Mouse (Mus musculus) activated CD4-positive, CD25-positive, alpha-beta regulatory T cell, adult 4 months (primary cell): ENCODE results near the gene Dst. TPM values are rescaled to one million over a fixed set of nuclear protein-coding genes. Genes with fewer than 3 reads are reported as not detected.

Experiments
- ATAC-seq: one replicate; pipeline ENCODE4 v1.8.0; 2017
- polyA plus RNA-seq, 2 experiments: library from polyadenylated mRNA; unstranded; fragments of 100-300 nt; shearing (Covaris generic); gene quantifications; one replicate each; pipeline ENCODE4 v1.2.1; 2017

Dst gene
- polyA plus RNA-seq, 2 experiments from 2014 or later, result 20.3 to 21.7 TPM

DNA sequence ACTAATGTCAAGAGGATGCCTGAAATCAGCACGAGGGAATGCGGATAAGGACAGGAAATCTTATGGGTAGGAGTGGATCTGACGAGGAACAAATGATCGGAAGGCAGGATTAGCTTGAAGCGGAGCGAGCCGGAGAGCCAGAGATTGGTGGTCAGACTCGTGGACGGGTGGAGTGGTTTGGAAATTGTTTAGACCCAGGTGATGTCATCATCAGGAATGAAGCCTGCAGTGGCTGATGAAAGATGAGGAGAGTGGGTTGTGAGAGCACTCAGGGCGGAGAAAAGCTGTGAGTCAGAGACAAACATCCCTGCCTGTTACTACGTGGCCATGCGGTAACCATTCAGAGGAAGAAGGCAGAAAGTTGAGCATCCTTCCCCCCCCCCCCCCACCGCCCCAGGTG lies 81.6 kb downstream of the Dst start:
- ATAC-seq, result no peak

DNA sequence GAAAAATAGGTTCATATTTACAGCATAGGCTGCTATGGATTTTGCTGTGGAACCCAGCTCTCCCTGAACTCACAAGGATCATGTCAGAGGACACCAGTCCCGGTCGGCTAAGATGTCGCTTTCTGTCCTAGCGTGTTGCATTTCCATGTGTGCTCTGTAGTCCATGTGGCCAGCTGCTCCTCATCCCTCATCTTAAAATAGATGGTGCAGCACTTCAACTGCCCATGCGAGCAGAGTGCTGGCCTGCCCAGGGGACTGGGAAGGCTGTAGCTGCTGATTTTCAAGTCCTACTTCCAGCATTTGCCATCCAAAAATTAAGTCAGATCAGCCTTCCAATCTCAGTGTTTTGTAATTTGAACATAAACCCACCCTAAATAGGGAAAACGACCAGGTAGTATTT lies 83.0 kb downstream of the Dst start:
- no peak for ATAC-seq

DNA sequence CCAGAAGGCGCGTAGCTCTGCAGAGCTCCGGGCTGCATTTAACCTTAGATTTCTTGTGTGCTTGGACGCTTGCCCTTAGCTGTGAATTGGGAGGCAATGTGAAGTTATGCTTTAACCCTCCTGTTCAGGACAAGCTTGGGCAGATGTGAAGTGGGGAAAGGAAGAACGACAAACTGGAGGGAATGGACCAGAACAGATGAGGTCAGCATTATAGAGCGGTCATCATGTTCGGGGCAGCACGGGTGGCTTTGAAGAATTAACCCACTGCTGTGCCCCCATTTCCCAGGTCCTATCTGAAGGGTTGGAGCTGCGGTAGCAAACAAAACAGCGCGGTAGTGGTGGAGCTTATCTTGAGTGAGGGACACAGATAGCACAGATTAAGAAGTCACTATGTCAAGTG lies 84.8 kb downstream of the Dst start:
- no peak for ATAC-seq

DNA sequence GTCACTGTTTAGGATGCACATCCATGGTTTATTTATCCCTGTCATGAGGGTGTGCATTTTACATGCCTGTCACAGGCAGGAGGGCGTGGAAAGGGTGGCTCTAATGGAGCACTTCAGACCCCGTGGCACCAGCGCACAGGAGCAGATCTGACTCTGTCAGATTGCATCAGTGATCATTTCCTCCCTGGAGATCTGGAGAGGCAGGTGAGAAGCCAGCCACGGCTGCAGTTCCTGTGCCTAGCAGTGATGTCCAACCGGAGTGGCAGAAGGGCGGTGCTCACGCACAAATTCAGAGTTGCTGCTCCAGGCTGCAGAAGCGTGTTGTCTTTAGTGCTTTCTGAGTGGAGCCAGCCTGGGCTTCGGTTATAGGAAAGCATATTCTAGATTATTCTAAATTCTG lies 86.2 kb downstream of the Dst start:
- ATAC-seq, result no peak

DNA sequence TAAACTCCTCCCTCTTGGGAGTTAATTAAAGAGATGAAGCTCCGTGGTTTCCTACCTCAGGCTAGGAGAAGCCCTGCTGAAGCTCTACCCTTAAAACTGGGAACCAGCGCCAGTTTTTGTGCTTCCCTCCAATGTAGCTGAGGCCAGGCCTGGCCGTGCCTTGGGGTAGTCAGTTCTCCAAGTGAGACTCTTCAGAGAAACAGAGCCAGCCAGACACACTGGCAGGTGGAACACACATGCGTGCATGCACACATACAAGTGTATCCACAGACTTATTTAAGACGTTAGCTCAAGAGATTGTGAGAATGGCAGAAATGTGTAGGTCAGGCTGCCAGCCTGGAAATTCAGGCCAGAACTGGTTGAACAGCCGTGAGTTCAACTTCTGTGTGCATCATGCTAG lies 87.4 kb downstream of the Dst start:
- ATAC-seq, result no peak

DNA sequence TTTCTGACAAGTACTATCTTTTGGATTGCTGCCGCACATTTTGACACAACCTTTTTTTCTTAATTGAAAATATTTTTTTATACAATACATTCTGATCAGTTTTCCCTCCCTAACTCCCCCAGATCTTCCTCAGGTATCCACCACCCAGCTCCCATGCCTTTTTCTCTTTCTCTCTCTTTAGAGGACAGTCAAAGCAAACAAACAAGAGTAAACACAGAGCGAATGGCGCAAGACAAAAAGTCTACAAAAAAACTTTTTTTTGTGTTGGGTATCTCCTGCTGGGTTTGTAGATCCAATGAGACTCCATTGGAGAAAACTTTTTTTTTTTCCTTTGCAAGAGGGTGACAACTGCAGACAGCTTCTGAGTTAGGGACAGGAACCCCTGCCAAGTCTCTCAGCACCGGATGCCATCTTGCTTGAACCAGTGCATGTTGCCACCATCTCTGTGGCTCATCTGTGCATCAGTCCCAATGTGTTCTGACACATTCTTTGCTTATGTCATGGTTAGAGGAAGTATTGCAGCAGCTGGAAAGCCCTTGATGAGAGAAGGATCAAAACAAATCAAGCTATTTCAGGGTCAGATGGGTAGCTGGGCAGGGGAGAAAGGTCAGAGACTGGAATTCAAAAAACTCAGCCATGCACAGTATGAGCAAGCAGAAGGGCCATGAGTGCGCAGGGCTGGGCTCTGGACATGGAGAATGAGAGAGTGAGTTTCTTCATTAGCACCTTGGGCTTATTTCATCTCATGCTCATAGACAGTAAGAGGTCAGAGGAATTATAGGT lies 88.3 kb downstream of the Dst start:
- no peak for ATAC-seq

DNA sequence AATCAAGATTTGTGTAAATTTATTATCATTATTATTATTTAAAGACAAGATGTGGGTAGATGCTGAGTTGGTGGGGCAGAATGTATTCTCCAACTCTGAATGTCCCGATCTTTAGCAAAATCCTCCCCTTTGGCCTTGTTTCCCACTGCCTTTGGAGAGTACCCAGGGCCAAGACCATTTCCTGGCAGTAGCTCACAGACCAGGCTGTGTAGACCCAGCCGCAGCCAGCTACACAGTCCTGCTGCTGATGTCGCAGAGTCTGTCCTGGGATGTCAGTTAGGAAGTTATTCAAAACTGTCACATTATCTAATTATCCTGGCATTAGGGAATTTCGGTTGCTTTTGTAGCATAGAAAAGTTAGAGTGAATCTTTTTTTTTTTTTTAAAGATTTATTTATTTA lies 94.3 kb downstream of the Dst start:
- ATAC-seq, result no peak

DNA sequence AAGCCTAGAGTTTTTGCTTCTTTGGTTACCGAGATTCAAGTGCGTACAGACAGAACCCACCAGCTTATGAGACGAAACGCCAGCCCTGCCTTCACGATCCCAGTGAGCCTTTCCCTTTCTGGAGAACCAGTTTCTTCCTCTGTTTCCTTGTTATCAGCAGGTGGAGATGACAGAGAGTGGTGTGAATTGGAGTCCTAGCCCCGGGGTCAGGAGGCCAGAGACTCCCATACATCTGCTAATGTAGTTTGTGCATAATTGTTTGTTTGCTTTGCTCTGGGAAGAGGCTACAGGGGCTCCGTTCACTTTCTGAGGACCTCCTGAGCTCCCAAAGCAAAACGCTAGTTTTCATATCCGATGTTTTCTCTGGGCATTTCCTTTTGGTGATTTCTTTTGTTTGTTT lies 94.9 kb downstream of the Dst start:
- no peak for ATAC-seq

DNA sequence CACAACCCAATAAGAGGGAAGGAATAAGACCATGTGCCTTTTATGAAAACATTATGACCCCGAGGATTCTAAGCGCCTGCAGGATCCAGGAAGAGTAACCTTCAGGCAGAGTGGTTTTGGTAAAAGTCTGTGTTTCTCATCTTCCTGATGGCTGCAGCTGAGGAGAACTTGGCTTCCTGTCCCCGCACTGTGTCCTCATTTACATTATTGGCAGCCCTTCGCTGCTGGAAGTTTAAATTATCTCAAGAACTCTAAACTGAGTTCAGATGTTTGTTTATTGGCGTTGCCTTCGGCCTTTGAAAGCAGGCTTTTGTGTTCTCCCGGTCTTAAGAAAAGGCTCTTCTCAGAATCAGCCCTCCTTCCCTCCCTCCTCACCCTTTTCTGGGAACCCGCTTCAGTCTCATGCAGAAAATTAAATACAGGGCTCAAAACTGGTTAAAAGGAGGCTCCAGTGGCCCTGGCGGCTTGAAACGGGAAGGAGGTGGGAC lies 97.3 kb downstream of the Dst start:
- peak; percentile 24 for ATAC-seq

DNA sequence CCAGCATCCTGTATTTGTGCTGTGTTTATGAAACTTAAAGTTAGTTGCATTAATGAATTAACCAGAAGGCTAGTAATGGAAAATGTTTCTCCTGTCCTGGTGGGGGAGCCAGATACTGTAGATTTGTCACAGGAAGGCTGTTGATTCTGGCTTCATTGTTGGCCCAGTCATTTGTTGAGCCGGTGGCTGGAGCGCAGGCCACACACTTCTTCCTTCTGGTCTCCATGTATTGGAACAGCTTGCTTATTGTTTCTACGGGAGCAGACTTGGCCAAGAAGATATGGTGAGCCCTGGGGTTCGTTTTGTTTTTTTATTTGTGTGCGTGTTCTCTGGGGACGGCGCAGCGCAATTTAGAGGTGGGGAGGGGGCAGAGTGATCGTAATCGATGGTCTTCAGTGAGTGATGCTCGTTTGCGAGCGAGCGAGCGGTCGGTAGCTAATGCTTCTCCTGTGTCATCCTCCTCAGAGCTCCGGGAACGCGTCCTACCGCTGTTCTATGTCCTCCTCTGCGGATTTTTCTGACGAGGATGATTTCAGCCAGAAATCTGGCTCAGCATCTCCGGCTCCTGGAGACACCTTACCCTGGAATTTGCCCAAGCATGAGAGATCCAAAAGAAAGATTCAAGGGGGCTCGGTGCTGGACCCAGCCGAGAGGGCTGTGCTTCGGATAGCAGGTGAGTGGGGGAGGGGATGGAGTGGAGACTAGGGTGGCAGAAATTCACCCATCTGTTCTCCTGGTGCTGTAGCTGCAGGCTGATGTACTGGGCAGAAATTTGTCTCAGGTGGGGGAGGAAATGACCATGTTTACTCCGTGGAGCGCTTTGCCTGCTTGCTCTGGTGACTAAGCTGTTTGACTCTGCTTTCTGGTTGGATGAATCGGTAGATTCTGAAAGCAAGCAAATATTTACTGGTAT lies 98.0 kb downstream of the Dst start:
- peak; percentile 83 for ATAC-seq

DNA sequence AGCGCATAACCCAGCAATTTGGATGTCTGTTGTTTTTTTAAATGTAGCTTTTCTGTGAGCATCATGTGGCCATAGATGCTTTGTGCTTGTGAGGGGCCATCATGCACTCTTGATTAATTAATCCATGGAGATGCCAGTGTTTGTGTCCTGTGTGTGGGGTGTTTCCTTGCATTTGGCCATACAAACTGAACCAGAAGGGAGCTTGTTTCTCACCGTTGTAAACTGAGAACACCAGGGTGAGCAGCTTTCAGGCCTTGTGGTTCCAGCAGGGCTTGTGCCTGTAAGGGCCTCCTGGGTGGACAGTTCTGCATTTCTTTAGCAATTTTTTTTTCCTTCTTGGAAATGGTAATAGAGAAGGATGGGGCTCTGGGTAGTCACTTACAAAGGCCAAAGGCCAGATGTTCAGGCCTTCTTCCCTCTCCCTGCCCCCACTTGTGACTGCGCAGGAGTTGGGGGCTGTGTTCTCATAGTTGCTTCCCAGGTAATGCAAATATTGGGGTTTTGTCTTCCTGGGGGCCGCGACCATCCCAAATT lies 98.9 kb downstream of the Dst start:
- ATAC-seq, result no peak

DNA sequence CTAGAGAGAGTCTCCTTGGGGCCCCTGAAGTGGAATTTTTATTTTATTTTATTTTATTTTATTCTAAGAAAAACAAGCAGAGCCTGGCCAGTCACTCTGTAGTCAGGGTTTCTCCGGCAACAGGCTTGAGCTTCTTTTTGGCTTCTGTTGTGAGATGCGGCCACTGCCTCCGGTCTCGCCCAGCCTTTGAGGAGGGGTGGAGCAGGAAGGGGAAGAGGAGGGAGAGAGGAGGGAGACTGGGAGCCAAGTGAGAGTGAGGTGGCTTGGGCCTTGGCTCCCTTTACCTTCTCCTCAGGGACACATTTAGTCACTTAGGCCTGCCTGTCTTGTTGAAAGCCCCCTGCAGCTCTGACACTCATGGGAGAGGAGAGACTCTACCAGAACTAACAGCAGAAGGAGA lies 99.4 kb downstream of the Dst start:
- ATAC-seq, result no peak

DNA sequence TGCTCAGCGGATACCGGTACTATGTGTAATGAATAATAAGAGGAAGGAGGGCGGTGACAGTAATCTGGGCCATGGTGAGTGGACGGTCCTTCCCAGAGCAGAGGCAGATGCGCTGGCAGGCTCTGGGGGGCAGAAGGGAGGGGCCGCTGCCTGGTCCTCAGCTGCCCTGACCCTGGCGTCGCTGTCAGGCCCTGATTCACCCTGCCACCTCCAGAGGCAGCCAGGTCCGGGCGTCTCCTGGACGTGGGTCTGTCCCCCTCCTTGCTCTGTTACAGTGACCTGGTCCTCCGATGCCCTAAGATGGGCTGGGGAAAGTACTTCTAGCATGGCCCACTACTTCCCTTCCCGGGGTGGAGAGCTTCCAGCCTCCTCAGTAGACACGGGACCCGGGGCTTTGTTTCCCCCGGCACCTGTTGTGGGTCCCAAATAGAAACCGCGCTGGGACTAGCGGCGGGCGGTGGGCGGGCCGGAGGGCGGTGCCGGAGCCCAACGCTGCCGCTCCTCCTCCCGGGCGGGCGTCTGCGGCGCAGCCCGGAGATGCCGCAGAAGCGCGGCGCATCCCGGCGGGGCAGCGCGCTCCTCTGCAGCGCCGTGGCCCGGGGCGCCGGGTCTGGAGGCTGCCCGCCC lies 103.1 kb downstream of the Dst start:
- peak; percentile 83 for ATAC-seq

DNA sequence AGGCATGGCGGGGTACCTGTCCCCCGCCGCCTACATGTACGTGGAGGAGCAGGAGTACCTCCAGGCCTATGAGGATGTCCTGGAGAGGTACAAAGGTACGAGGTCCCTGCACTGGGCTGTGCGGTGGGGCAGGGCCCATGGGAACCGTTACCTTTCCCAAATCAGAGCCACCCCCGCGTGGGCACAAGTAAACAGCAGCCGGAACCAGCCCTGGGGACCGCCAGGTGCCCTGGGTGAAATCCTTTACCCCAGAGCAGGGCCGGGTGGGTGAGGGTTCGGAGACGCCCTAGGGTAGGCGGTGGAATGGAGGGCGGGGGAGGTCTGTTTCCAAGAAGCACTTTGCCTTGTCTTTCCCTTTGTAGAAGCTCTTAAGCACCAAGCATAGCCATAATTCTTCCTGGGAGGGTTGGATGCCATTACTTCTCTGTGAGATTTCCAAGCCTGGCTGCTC lies 103.8 kb downstream of the Dst start:
- ATAC-seq, result no peak

DNA sequence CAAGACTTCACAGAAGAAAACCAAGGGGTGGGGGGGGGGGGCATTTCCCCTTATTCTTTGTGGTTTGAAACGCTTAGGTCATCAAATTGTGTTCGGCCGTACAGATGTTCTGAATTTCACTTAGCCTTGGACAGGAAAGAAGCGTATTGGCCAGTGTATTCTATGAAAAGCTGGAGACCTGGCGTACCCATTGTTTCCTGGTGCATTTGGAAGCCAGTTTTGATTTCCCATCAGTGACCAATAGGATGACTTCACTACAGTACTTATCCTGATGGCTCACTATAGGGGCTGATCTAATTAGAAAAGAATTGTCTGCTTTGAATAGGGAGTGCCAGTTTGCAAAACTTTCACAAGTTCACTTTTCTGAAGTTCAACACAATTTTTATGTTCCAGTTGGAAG lies 105.5 kb downstream of the Dst start:
- ATAC-seq, result no peak

DNA sequence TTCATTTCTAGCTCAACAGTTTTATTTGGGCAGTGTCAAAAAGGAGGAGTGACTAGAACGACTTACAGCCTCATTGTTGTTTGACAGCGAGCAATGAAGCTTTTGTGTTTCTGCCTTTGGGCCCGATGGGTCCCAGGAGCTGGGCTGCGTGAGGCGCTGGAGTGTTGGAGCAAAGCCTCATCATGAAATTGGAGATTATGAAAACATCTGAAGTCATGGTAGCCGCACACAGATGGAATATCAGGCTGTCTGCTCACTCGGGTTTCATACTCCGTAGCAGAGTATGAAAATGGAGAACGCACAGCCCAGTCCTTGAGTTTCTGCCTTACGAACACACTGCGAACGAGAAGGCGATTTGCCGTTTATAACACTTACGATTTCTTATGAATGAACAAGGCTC lies 108.8 kb downstream of the Dst start:
- ATAC-seq, result no peak

DNA sequence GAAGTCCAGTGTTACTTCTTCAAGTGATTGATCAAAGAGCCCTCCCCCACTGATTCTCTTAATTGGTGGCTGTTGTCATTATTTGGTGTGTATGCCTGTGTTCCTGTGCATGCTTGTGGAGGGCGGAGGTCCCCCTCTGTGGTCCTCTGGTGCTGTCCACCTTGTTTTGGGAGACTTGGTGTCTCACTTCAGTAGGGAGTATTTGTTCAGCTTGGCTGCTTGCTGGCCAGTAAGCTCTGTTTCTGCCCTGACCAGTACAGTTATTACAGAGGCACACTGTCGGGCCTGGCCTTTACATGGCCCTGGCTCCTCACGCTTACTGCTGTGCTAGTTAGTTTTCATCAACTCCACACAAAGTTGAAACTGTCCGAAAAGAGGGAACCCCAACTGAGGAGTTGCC lies 109.3 kb downstream of the Dst start:
- no peak for ATAC-seq

DNA sequence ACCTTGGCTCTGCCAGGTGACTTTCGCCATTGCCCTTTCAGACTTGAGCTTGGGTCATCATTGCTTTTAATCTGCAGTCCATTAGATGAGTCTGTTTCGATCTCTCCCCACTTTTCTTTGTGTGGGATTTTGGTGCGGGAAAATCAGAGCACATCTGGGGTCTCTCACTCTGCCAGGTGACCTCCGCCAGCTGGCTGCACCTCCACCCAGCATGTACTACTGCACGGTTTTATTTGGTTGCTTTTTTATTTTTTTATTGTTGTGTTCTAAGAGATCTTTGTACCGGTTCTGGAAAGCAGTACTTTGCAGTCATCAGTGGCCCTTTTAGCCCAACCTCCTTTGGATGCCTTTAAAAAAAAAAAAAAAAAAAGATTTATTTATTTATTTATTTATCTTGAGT lies 112.6 kb downstream of the Dst start:
- ATAC-seq, result no peak

DNA sequence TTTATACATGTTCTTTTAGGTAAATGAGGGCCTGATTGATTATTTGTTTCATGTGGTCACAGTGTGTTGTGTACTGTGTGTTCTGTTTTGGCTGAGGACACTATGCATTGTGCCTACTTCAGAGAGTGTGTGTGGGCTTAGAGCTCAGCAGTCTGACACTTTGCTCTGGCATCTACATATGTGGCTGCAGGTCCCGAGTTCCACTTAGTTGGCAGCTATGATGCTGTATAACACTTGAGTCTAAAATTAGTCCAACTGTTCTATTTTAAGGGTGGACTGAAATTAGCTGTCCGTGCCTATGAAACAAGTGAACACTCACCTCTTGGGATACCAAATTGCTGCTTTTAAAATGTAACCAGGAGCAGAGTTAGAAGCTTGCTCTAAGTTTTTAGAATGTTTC lies 113.5 kb downstream of the Dst start:
- ATAC-seq, result no peak

DNA sequence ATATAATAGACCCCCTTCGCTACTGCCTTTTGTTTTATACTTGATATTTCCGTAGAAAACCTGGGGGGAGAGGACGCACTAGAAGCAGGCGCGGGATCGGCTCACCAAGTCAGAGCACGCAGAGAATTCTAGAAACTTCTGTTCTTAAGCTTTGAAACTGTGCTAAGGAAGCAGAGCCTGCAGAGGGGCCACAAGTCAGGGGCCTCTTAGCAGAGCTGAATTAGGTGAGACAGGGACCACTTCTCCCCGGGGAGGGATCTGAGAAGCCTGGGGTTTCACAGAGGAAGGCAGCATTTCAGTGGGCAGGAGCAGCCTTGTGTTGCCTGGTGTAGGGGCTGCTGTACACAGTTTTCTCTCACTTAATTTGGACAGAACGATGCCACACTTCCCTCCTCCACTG lies 115.1 kb downstream of the Dst start:
- ATAC-seq, result no peak

DNA sequence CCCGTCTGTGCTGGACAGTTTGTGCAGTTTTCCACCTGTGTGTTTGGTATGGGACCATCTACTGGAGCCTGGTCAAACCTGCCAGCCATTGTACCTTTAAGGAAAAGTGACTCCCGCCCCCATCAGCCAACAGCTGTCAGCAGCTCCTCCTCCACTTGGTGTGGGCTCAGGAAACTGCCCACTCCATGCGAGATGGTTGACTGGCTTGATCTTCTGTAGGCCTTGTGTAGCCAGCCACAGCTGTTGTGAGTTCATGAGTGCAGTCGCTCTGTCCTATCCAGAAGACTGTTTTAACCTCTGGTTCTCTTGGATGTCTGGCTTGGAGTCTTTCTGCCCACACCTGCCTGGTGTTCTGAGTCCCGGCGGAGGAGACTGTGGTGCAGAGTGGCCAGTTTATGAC lies 117.9 kb downstream of the Dst start:
- ATAC-seq, result no peak

DNA sequence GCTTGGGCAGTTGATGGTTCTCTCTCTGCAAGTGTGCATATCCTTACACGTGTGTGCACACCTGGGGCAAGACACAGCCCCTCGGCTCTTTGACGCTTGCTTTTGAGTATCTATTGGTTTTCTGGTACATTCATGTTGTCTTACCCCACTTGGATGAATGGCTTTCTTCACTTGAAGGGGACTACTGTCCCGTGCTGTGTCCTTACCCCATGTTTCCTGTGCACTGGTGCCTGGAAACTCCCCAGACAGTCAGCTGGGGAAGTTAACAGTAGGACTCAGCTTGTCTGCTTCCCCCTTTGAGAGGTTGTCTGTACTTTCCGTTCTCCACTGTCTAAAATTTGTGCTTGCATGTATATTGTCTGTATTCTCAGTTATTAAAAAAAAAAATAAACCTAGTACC lies 120.7 kb downstream of the Dst start:
- peak; percentile 82 for ATAC-seq
